ENCODE assay signal across 14 mouse cellular contexts in the genomic region with DNA sequence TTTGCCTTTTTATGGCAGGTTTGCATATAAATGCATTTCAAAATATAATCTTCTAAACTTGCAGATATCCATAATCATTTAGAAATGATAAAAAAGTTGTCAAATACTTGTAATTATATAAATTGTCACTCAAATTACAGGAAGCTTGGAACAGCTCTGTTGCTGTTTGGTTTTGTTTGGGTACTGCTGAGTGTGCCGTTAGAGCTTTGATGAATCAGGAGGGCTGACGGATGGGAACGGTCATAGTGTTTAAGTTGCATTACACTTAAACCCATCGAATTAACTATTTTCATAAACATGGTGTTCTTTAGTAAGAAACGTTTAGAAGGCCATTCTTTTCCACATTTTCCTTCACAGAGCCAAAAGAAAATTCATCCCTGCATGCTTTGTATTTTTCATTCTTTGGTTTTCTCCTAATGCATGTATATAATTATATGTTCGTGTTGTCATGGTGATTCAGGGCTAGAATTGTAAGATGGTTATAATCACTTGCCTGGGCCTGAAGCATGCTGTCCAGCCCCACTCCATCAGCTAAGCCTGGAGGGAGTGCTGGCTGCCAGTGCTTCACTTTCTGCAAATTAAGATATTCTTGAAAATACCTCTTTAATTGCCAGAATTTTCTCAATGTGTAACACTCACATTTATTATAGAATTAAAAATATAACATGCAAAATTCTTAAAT.
"Had no signal": no experiment of that assay in that cellular context is flagged by ENCODE, and none has a peak within 500 bp of the region (broad histone marks: within the 10 kb centered on the region; RNA-seq: fewer than 3 reads in every experiment).

No protein-coding gene starts in this region.

- H3K4me3 ChIP-seq: intestine, embryonic 15.5 days; layer of hippocampus, adult 2 months; left cerebral cortex, adult 2 months; limb, embryonic 10.5 days; liver, embryonic 15.5 days; midbrain, embryonic 12.5 days had no signal

- H3K27ac ChIP-seq: intestine, embryonic 15.5 days; layer of hippocampus, adult 2 months; left cerebral cortex, adult 2 months; limb, embryonic 10.5 days; liver, embryonic 15.5 days; midbrain, embryonic 12.5 days; stomach, postnatal 0 days had no signal

- DNase-seq: kidney, adult 18-20 months; kidney, postnatal 10 days; kidney, postnatal 4 days; lung, adult 2 months; lung, postnatal 36 days had no signal

- H3K9ac ChIP-seq: intestine, embryonic 15.5 days; liver, embryonic 15.5 days; midbrain, embryonic 12.5 days had no signal

- H3K4me2 ChIP-seq: intestine, embryonic 15.5 days; liver, embryonic 11.5 days; liver, embryonic 15.5 days; midbrain, embryonic 12.5 days had no signal

- H3K36me3 ChIP-seq: intestine, embryonic 15.5 days; limb, embryonic 10.5 days; liver, embryonic 15.5 days; midbrain, embryonic 12.5 days had no signal

- H3K9me3 ChIP-seq: intestine, embryonic 15.5 days; limb, embryonic 10.5 days; liver, embryonic 15.5 days; midbrain, embryonic 12.5 days had no signal

- H3K4me1 ChIP-seq: intestine, embryonic 15.5 days; limb, embryonic 10.5 days; liver, embryonic 15.5 days had no signal

- ATAC-seq: intestine, embryonic 15.5 days; lung, postnatal 0 days had no signal

- H3K27me3 ChIP-seq: intestine, embryonic 15.5 days; liver, embryonic 15.5 days; midbrain, embryonic 12.5 days had no signal
